22 mouse cellular contexts compared by ENCODE assay signal in genomic region chr7:45908384-45908783, GRCm38 (mm10). TPM values are rescaled to one million over a fixed set of nuclear protein-coding genes. Genes with fewer than 3 reads are reported as not detected.
A peak's percentile ranks its signal among the peaks of the same experiment; 100 is the strongest.
DNase-seq lines count a peak whose midpoint lies in the region; ATAC-seq and TF ChIP-seq lines count a peak whose summit lies in the region.
"Had no signal": no experiment of that assay in that cellular context is flagged by ENCODE, and none has a peak within 500 bp of the region (broad histone marks: within the 10 kb centered on the region; RNA-seq: fewer than 3 reads in every experiment).

No protein-coding gene starts in this region.

- TF ChIP-seq CTCF in liver, postnatal 0 days (IDR thresholded peaks at IDR 0.05; ENCODE audit: low read depth): no peak

- peaks cover 7% of the 10 kb centered on the region; the same call in 1 of the 2 replicates for H3K36me3 ChIP-seq in macrophage (ENCODE audit: inconsistent target)
- peaks cover 15% of the 10 kb centered on the region for H3K36me3 ChIP-seq in liver, postnatal 0 days (replicated peaks; ENCODE audit: insufficient read depth, low read length)

- no peak overlapping the region for H3K4me2 ChIP-seq in liver, postnatal 0 days (ENCODE audit: low read depth, low read length)
- H3K4me2 ChIP-seq: embryonic facial prominence, embryonic 13.5 days; forebrain, embryonic 12.5 days; heart, embryonic 13.5 days; hindbrain, embryonic 15.5 days had no signal

- no peak for TF ChIP-seq EP300 in liver, postnatal 0 days (IDR thresholded peaks at IDR 0.05; ENCODE audit: low read depth)

- peak; percentile 17 for DNase-seq in CD4-positive, CD25-positive, alpha-beta regulatory T cell, adult 2 months (ENCODE audit: low read depth, low spot score)
- DNase-seq in kidney, adult 9 months: peak; percentile 72
- DNase-seq in kidney, adult 18-20 months: no peak
- no peak for DNase-seq in cerebellum, adult 11 months
- no peak for DNase-seq in liver, postnatal 0 days
- DNase-seq: adrenal gland, adult 8-10 months; adrenal gland, postnatal 36 days; cerebellum, adult 11-12 months; cerebellum, adult 9-10 months; cerebellum, postnatal 25 days; forebrain, postnatal 0 days; gastrocnemius, postnatal 14 days; heart, adult 2 months; heart, postnatal 36 days had no signal

- no peak overlapping the region for H3K4me3 ChIP-seq in macrophage (ENCODE audit: inconsistent target)
- H3K4me3 ChIP-seq in liver, postnatal 0 days (ENCODE audit: low read depth, low read length): no peak overlapping the region
- H3K4me3 ChIP-seq: embryonic facial prominence, embryonic 13.5 days; forebrain, embryonic 12.5 days; heart, adult 2 months; heart, embryonic 13.5 days; hindbrain, embryonic 15.5 days had no signal

- no peaks in the 10 kb centered on the region for H3K27me3 ChIP-seq in liver, postnatal 0 days (ENCODE audit: insufficient read depth, low read length)
- H3K27me3 ChIP-seq: embryonic facial prominence, embryonic 13.5 days; forebrain, embryonic 12.5 days; heart, embryonic 13.5 days; hindbrain, embryonic 15.5 days had no signal

- peak overlapping the region; percentile 21 for H3K27ac ChIP-seq in macrophage
- H3K27ac ChIP-seq in liver, postnatal 0 days (ENCODE audit: low read depth): no peak overlapping the region
- H3K27ac ChIP-seq: embryonic facial prominence, embryonic 13.5 days; forebrain, embryonic 12.5 days; heart, adult 2 months; heart, embryonic 13.5 days; hindbrain, embryonic 15.5 days had no signal

- peaks cover 2% of the 10 kb centered on the region; the same call in 1 of the 2 replicates for H3K9me3 ChIP-seq in liver, postnatal 0 days (ENCODE audit: low read length)
- H3K9me3 ChIP-seq: embryonic facial prominence, embryonic 13.5 days; forebrain, embryonic 12.5 days; hindbrain, embryonic 15.5 days had no signal

- no peaks in the 10 kb centered on the region for H3K79me2 ChIP-seq in macrophage (ENCODE audit: inconsistent target)

- H3K9ac ChIP-seq in liver, postnatal 0 days (replicated peaks): no peak overlapping the region
- H3K9ac ChIP-seq: embryonic facial prominence, embryonic 13.5 days; forebrain, embryonic 12.5 days; forebrain, postnatal 0 days; heart, embryonic 13.5 days; hindbrain, embryonic 15.5 days had no signal

- no peak for ATAC-seq in CD4-positive, CD25-positive, alpha-beta regulatory T cell, adult 4 months
- no peak for ATAC-seq in liver, postnatal 0 days
- ATAC-seq: forebrain, postnatal 0 days had no signal

- no peaks in the 10 kb centered on the region for H3K4me1 ChIP-seq in liver, postnatal 0 days (ENCODE audit: insufficient read depth)
- H3K4me1 ChIP-seq: embryonic facial prominence, embryonic 13.5 days; forebrain, embryonic 12.5 days; heart, embryonic 13.5 days; hindbrain, embryonic 15.5 days had no signal

RNA-seq across cellular contexts. Expression of gene Tmem143, which starts 11.6 kb away (rescaled TPM):
- polyA plus RNA-seq in CD4-positive, CD25-positive, alpha-beta regulatory T cell, adult 4 months (2017; shearing (Covaris generic)): 1 to 10 TPM; 5.9 to 8.9 TPM
- 10 to 100 TPM in 9 of 26 experiments, 1 to 10 TPM in 17; 1.3 to 18.9 (median 7.3) TPM for total RNA-seq in macrophage (2018; cell fraction: chromatin; rRNA removed)
- 10 to 100 TPM in 11 of 26 experiments, 1 to 10 TPM in 15; 6.6 to 14.2 (median 9.7) TPM for total RNA-seq in macrophage (2018; cell fraction: cytosol; rRNA removed)
- total RNA-seq in macrophage (2018; cell fraction: nucleus; rRNA removed): 10 to 100 TPM in 7 of 26 experiments, 1 to 10 TPM in 19; 2.1 to 19.1 (median 6.3) TPM
- polyA plus RNA-seq in macrophage (2018): 11.6 to 13.1 TPM (median 12.8 TPM) in 3 replicates
- 3.5 and 4.3 TPM in 2 replicates for polyA plus RNA-seq in liver, postnatal 0 days (2015; fragmentation: Nextera tagmentation; extraction: Ambion mirVana)

RNA-seq across cellular contexts. Expression of gene Syngr4, which starts 11.9 kb away (rescaled TPM):
- polyA plus RNA-seq in CD4-positive, CD25-positive, alpha-beta regulatory T cell, adult 4 months (2017; shearing (Covaris generic)): not detected
- total RNA-seq in macrophage (2018; cell fraction: chromatin; rRNA removed): not detected
- total RNA-seq in macrophage (2018; cell fraction: cytosol; rRNA removed): under 1 TPM in 3 of 26 experiments, not detected in 23; 0.19 to 0.33 (median 0.23) TPM
- not detected for total RNA-seq in macrophage (2018; cell fraction: nucleus; rRNA removed)
- polyA plus RNA-seq in macrophage (2018): not detected in 3 replicates
- polyA plus RNA-seq in liver, postnatal 0 days (2015; fragmentation: Nextera tagmentation; extraction: Ambion mirVana): 0.70 and 0.71 TPM in 2 replicates
- total RNA-seq: ES-E14; forebrain, postnatal 0 days; gastrocnemius, adult 18-20 months; heart, adult 2 months; heart, postnatal 36 days had no signal
- polyA plus RNA-seq: hindbrain, embryonic 15.5 days had no signal

RNA-seq across cellular contexts. Expression of gene Emp3, which starts 12.8 kb away (rescaled TPM):
- 100 to 1,000 TPM; 575 to 614 TPM for polyA plus RNA-seq in CD4-positive, CD25-positive, alpha-beta regulatory T cell, adult 4 months (2017; shearing (Covaris generic))
- total RNA-seq in macrophage (2018; cell fraction: chromatin; rRNA removed): 100 to 1,000 TPM in 1 of 26 experiments, 10 to 100 TPM in 25; 13.0 to 118 (median 50.6) TPM
- 100 to 1,000 TPM; 259 to 551 (median 444) TPM for total RNA-seq in macrophage (2018; cell fraction: cytosol; rRNA removed)
- 100 to 1,000 TPM in 24 of 26 experiments, 10 to 100 TPM in 2; 48.0 to 297 (median 164) TPM for total RNA-seq in macrophage (2018; cell fraction: nucleus; rRNA removed)
- polyA plus RNA-seq in macrophage (2018): 271 to 666 TPM (median 552 TPM) in 3 replicates
- polyA plus RNA-seq in liver, postnatal 0 days (2015; fragmentation: Nextera tagmentation; extraction: Ambion mirVana): 56.0 and 57.7 TPM in 2 replicates

RNA-seq across cellular contexts. Expression of gene Ccdc114, which starts 15.5 kb away (rescaled TPM):
- 1 to 10 TPM; 2.9 to 3.7 TPM for polyA plus RNA-seq in CD4-positive, CD25-positive, alpha-beta regulatory T cell, adult 4 months (2017; shearing (Covaris generic))
- 10 to 100 TPM in 10 of 26 experiments, 1 to 10 TPM in 16; 2.1 to 15.0 (median 8.9) TPM for total RNA-seq in macrophage (2018; cell fraction: chromatin; rRNA removed)
- total RNA-seq in macrophage (2018; cell fraction: cytosol; rRNA removed): 1 to 10 TPM in 7 of 26 experiments, under 1 TPM in 19; 0.33 to 1.5 (median 0.86) TPM
- total RNA-seq in macrophage (2018; cell fraction: nucleus; rRNA removed): 10 to 100 TPM in 1 of 26 experiments, 1 to 10 TPM in 25; 1.2 to 10.6 (median 3.5) TPM
- 0.65 to 1.0 TPM (median 1.0 TPM) in 3 replicates for polyA plus RNA-seq in macrophage (2018)
- polyA plus RNA-seq in liver, postnatal 0 days (2015; fragmentation: Nextera tagmentation; extraction: Ambion mirVana): 0.64 and 1.2 TPM in 2 replicates

RNA-seq across cellular contexts. Expression of gene Grin2d, which starts 30.2 kb away (rescaled TPM):
- under 1 TPM in 1 of 2 experiments, not detected in 1; 0.23 TPM for polyA plus RNA-seq in CD4-positive, CD25-positive, alpha-beta regulatory T cell, adult 4 months (2017; shearing (Covaris generic))
- under 1 TPM in 18 of 26 experiments, not detected in 8; 0.12 to 0.65 (median 0.28) TPM for total RNA-seq in macrophage (2018; cell fraction: chromatin; rRNA removed)
- total RNA-seq in macrophage (2018; cell fraction: cytosol; rRNA removed): under 1 TPM in 24 of 26 experiments, not detected in 2; 0.03 to 0.13 (median 0.05) TPM
- under 1 TPM in 17 of 26 experiments, not detected in 9; 0.06 to 0.50 (median 0.21) TPM for total RNA-seq in macrophage (2018; cell fraction: nucleus; rRNA removed)
- polyA plus RNA-seq in macrophage (2018): 0.11 to 0.12 TPM in 2 of 3 replicates, not detected in the other
- polyA plus RNA-seq in liver, postnatal 0 days (2015; fragmentation: Nextera tagmentation; extraction: Ambion mirVana): 0.02 and 0.05 TPM in 2 replicates

Comparison
In these comparisons a context has a peak if more than half of its experiments do, and no peak if none do; other contexts are left out.
1. DNase-seq: peak in CD4-positive, CD25-positive, alpha-beta regulatory T cell, adult 2 months (single experiment) and kidney, adult 9 months (single experiment); none in kidney, adult 18-20 months (single experiment), cerebellum, adult 11 months (single experiment) and liver, postnatal 0 days (single experiment).